Mouse (Mus musculus) gastrocnemius, postnatal 36 days (tissue): ENCODE measurements around the gene Lrrc57. TPM values are rescaled to one million over a fixed set of nuclear protein-coding genes. Genes with fewer than 3 reads are reported as not detected.

Experiments
- DNase-seq, 2 experiments: peaks; one replicate each; pipeline ENCODE4 v3.0.0; 2022
- intact Hi-C: fragments of 180-260 bp; cut with DNase I; formaldehyde crosslinking; loops from one replicate; pipeline ENCODE4 v1.15.1; 2025
- total RNA-seq, 2 experiments: library from RNA; stranded (reverse); gene quantifications; 2 replicates each; pipeline ENCODE4 v1.2.3; 2021

The Lrrc57 gene
- total RNA-seq, 2 experiments from 2014 or later: 10.3 to 11.0 TPM

DNA sequence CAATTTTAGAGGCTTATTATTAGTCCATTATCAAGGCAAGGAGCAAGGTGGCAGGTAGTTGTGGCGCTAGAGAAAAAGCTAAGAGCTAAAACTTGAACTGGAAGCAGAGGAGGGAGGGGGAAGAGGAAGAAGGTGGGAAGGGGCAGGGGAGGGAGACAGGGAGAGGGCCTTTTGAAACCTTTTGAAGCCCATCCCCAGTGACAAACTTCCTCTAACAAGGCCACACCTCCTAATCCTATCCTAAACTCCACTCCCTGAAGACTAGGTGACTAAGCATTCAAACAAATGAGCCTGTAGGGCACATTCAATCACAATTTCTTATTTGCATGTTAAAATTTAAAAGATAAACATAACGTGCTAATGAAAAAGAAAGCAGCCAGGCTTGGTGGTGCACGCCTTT lies 50.5 kb downstream of the Lrrc57 start:
- intact Hi-C loops: no loop called here
- DNase-seq: no peak

DNA sequence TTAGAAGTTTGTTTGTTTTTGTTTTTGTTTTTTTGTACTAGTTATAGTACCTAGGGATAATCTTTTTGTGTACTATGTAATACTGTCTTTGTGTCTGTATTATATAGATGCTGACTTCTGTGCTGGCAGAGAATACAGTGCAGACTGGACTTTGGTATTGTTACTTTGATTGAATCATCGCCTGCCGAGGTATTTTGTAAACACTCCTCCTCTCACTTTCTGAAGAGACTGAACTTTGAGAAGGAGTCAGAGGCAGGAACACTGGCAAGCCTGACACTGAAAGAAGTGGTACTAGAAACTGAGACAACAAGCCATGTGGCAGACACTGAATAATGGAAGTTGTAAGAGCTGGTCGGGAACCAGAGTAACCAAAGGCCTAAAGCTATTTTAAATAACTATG lies 52.5 kb downstream of the Lrrc57 start:
- DNase-seq: no peak
- intact Hi-C loops: no loop called here

Other genes starting within 250 kb of the Lrrc57 start
- gene Ganc, start 205.6 kb downstream of the Lrrc57 start, total RNA-seq: 10 to 100 TPM; 29.6 to 40.7 TPM
- gene Tmem87a, start 205.4 kb downstream of the Lrrc57 start, total RNA-seq: 10 to 100 TPM; 40.0 to 41.0 TPM
- gene Capn3, start 153.5 kb downstream of the Lrrc57 start, total RNA-seq: 100 to 1,000 TPM; 115 to 125 TPM
- gene Zfp106, start 45.7 kb downstream of the Lrrc57 start, total RNA-seq: 100 to 1,000 TPM; 507 to 640 TPM
- gene Snap23, start 41.8 kb downstream of the Lrrc57 start, total RNA-seq: 10 to 100 TPM; 40.8 to 42.1 TPM
- 1 to 10 TPM; 5.0 to 7.2 TPM for gene Haus2, start 137 bp downstream of the Lrrc57 start, total RNA-seq
- 1 to 10 TPM; 3.6 to 3.9 TPM for gene Stard9, start 19.6 kb upstream of the Lrrc57 start, total RNA-seq
- gene Cdan1, start 240.6 kb upstream of the Lrrc57 start, total RNA-seq: 1 to 10 TPM; 5.3 to 5.6 TPM
- 1 to 10 TPM; 6.7 to 6.9 TPM for gene Ttbk2, start 241.1 kb upstream of the Lrrc57 start, total RNA-seq